Mouse (Mus musculus) heart, embryonic 11.5 days (tissue): ENCODE results near the gene Dscam. TPM values are rescaled to one million over a fixed set of nuclear protein-coding genes. Genes with fewer than 3 reads are reported as not detected.

Experiments
- ATAC-seq: fragments of 200-750 bp; cut with Nextera tagmentation; replicated peaks from 2 replicates; pipeline ENCODE4 v1.8.0; 2017; ENCODE audit warnings: moderate library complexity; ENCODE audit not compliant: insufficient number of reproducible peaks, low FRiP score, low TSS enrichment
- H3K27ac ChIP-seq: fragments of 300-500 bp; sonication (generic); 2 replicates; pipeline ENCODE4 v1.5.1; 2014; ENCODE audit warnings: mild to moderate bottlenecking, low read depth, low read length
- H3K27me3 ChIP-seq: fragments of 300-500 bp; sonication (generic); 2 replicates; pipeline ENCODE4 v1.6.1; 2014; ENCODE audit warnings: mild to moderate bottlenecking, low read length, mixed read lengths; ENCODE audit not compliant: control insufficient read depth, insufficient read depth
- H3K36me3 ChIP-seq: fragments of 300-500 bp; sonication (generic); 2 replicates; pipeline ENCODE4 v1.6.1; 2014; ENCODE audit warnings: mild to moderate bottlenecking, low read length, moderate library complexity, mixed read lengths; ENCODE audit not compliant: control insufficient read depth, insufficient read depth
- H3K4me1 ChIP-seq: fragments of 300-500 bp; sonication (generic); 2 replicates; pipeline ENCODE4 v1.6.1; 2014; ENCODE audit warnings: low read length; ENCODE audit not compliant: control insufficient read depth, insufficient read depth
- H3K4me2 ChIP-seq: fragments of 300-500 bp; sonication (generic); 2 replicates; pipeline ENCODE4 v1.6.1; 2014; ENCODE audit warnings: mild to moderate bottlenecking, moderate library complexity
- H3K4me3 ChIP-seq: fragments of 300-500 bp; sonication (generic); 2 replicates; pipeline ENCODE4 v1.5.1; 2014; ENCODE audit warnings: low read depth, low read length
- H3K9ac ChIP-seq: fragments of 300-500 bp; sonication (generic); 2 replicates; pipeline ENCODE4 v1.6.1; 2014; ENCODE audit warnings: mild to moderate bottlenecking, low read depth, low read length, moderate library complexity
- H3K9me3 ChIP-seq: fragments of 300-500 bp; sonication (generic); replicated peaks from 2 replicates; pipeline ENCODE4 v1.6.1; 2016; ENCODE audit warnings: low read length; ENCODE audit not compliant: control insufficient read depth
- WGBS: fragments of 180-500 bp; shearing (Covaris S2); extraction: QIAGEN DNeasy Blood & Tissue Kit; methylation state at CpG from one replicate; pipeline ENCODE4 v1.1.7; 2014; ENCODE audit not compliant: insufficient replicate concordance; 5-methylcytosine and 5-hydroxymethylcytosine counted together
- polyA plus RNA-seq: library from polyadenylated mRNA; unstranded; fragments of >200 nt; fragmentation: Nextera tagmentation; extraction: Ambion mirVana; gene quantifications from 2 replicates; pipeline ENCODE4 v1.2.1, GENCODE M21; 2014

Gene Dscam
- polyA plus RNA-seq, 1 experiment from 2014 or later: 0.10 TPM

DNA sequence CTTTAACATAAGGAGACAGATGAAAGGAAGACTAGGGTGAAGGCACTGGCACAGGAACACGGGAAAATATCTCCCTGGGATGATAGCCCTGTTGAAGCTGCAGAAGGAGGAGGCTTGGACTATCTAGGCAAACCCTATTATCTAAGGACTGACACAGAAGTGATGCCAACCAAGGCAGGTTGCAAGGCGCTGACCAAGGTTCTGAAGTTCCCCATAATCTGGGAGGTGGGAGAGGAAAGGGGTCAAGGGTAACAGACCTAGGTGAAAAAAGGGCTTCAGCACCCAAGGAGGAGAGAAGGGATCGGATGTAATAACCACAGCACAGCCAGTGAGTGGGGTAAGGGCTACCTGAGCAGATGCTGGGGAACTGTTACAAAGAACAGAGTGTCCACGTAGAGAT lies 458.6 kb downstream of the Dscam start:
- no peaks in the 10 kb centered on the region for H3K27me3 ChIP-seq
- no peak for ATAC-seq
- 30% methylated on average over 4 of the region's 4 CpGs for WGBS
- H3K4me1 ChIP-seq: no peaks in the 10 kb centered on the region
- H3K9ac ChIP-seq: no peak overlapping the region
- no peaks in the 10 kb centered on the region for H3K9me3 ChIP-seq
- no peaks in the 10 kb centered on the region for H3K36me3 ChIP-seq
- no peak overlapping the region for H3K27ac ChIP-seq
- H3K4me2 ChIP-seq: no peak overlapping the region
- no peak overlapping the region for H3K4me3 ChIP-seq

GRCm38 (mm10) chr16:96700551-96700950 lies 470.0 kb downstream of the Dscam start:
- WGBS: 73% methylated on average over 3 of the region's 3 CpGs
- H3K36me3 ChIP-seq: no peaks in the 10 kb centered on the region
- no peaks in the 10 kb centered on the region for H3K4me1 ChIP-seq
- H3K27ac ChIP-seq: no peak overlapping the region
- no peak for ATAC-seq
- no peak overlapping the region for H3K9ac ChIP-seq
- no peak overlapping the region for H3K4me2 ChIP-seq
- H3K9me3 ChIP-seq: no peaks in the 10 kb centered on the region
- H3K4me3 ChIP-seq: no peak overlapping the region
- no peaks in the 10 kb centered on the region for H3K27me3 ChIP-seq

DNA sequence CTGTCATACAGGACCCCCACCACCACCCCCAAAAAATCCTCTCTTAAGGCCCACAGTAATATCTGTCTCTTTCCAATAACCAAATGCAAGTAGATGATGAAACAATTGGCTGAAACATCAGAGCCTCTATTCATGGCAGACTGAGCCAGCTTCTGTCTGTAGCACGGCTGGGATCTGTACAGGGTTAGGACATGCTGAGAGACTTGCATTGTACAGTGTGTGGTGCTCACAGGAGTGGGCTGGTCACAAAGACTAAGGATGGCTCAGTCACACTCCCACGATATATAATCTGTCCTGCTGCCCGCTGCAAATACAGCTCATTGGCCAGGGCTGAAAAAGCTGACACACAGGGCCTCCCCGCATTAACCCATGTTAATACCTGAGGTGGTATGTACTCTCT lies 474.7 kb downstream of the Dscam start:
- no peak for ATAC-seq
- no peaks in the 10 kb centered on the region for H3K27me3 ChIP-seq
- H3K27ac ChIP-seq: no peak overlapping the region
- H3K36me3 ChIP-seq: no peaks in the 10 kb centered on the region
- 79% methylated on average over 4 of the region's 4 CpGs for WGBS
- H3K9me3 ChIP-seq: no peaks in the 10 kb centered on the region
- no peaks in the 10 kb centered on the region for H3K4me1 ChIP-seq
- H3K4me3 ChIP-seq: no peak overlapping the region
- H3K4me2 ChIP-seq: no peak overlapping the region
- no peak overlapping the region for H3K9ac ChIP-seq

DNA sequence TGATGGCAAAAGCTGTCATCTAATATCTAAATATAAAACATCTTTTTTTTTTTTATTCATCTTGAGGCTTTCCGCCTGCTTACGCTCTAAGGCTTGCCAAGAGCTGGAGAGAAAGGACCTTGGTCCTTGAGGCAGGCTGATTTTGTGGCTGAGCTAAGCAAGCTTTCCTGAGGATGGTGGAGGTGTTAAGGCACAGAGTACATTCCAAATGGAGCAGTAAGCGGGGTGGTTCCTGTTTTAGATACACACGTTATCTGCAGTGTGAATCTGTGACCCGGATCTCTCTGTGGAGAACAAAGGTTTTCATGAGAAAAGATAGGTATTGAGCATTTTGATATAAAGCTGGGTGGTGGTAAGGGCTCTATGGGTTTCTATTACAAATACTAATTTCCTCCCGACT lies 479.0 kb downstream of the Dscam start:
- Histone ChIP-seq H3K9ac (no peak overlapping the region), H3K9me3 (no peaks in the 10 kb centered on the region), H3K27me3 (no peaks in the 10 kb centered on the region), H3K4me2 (no peak overlapping the region), H3K4me1 (no peaks in the 10 kb centered on the region), H3K27ac (no peak overlapping the region), H3K4me3 (no peak overlapping the region), H3K36me3 (no peaks in the 10 kb centered on the region)
- ATAC-seq: no peak
- 76% methylated on average over 6 of the region's 6 CpGs for WGBS

DNA sequence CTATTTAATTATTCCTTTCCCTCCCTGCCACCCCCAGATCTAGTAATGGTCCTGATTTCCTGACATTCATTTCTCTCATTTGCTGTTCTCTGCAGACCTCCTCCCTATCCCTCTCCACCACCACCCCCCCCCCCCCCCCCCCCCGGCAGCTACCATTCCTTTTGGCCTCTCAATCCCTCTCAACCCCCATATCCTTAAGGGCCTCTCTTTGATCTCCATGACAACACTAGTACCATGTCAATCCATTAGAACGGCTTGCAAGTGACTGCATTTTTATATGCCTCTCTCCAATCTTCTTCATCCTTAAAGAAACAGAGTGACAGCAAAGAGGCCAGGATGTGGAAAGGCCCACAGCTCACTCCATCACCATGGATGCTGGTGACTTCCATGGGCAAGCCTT lies 480.5 kb downstream of the Dscam start:
- no peak for ATAC-seq
- H3K36me3 ChIP-seq: no peaks in the 10 kb centered on the region
- no peak overlapping the region for H3K9ac ChIP-seq
- no peak overlapping the region for H3K27ac ChIP-seq
- no peak overlapping the region for H3K4me3 ChIP-seq
- H3K4me1 ChIP-seq: no peaks in the 10 kb centered on the region
- H3K4me2 ChIP-seq: no peak overlapping the region
- 19% methylated on average over 1 of the region's 2 CpGs for WGBS
- no peaks in the 10 kb centered on the region for H3K9me3 ChIP-seq
- H3K27me3 ChIP-seq: no peaks in the 10 kb centered on the region

DNA sequence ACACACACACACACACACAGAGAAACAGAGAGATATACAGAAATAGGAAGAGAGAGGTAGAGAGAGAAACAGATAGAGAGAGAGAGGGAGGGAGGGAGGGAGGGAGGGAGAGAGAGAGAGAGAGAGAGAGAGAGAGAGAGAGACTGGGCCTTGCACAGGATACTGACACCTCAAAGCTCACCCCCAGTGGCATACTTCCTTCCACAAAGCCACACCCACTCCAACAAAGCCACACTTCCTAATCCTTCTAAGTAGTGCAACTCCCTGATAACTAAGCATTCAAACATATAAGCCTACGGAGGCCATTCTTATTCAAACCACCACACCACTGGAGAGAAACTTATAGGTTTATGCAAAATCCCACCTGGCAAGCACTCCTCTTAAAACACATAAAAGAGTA lies 481.1 kb downstream of the Dscam start:
- ATAC-seq: no peak
- Histone ChIP-seq H3K27me3 (no peaks in the 10 kb centered on the region), H3K9me3 (no peaks in the 10 kb centered on the region), H3K36me3 (no peaks in the 10 kb centered on the region), H3K9ac (no peak overlapping the region), H3K4me3 (no peak overlapping the region), H3K4me1 (no peaks in the 10 kb centered on the region), H3K27ac (no peak overlapping the region), H3K4me2 (no peak overlapping the region)
- 41% methylated on average over 1 of the region's 1 CpGs for WGBS

GRCm38 (mm10) chr16:96685065-96685464 lies 485.5 kb downstream of the Dscam start:
- no peaks in the 10 kb centered on the region for H3K27me3 ChIP-seq
- H3K9me3 ChIP-seq: no peaks in the 10 kb centered on the region
- no peaks in the 10 kb centered on the region for H3K36me3 ChIP-seq
- no peak overlapping the region for H3K4me2 ChIP-seq
- no peak overlapping the region for H3K9ac ChIP-seq
- no peak overlapping the region for H3K27ac ChIP-seq
- no peak for ATAC-seq
- no peaks in the 10 kb centered on the region for H3K4me1 ChIP-seq
- 86% methylated on average over 14 of the region's 14 CpGs for WGBS
- no peak overlapping the region for H3K4me3 ChIP-seq

DNA sequence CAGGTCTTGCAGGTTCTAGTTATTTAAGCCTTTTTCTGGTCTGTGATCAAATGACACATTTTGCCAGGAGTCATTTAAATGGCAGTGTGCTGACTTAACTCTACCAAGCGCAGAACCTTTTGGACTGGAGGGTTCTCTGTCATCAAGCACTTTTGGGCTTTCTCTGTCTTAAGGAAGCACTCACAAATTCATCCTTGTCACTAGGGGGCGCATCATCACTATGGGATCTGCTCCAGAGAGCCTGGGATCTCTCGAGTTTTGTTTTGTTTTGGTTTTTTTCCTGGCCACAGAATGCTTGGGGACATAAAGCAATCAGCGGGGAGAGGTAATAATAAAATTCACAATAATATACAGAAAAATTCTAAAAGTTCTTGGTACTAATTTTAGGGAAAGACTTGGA lies 486.0 kb downstream of the Dscam start:
- Histone ChIP-seq H3K4me1 (no peaks in the 10 kb centered on the region), H3K27me3 (no peaks in the 10 kb centered on the region)
- WGBS: 15% methylated on average over 4 of the region's 4 CpGs

GRCm38 (mm10) chr16:96682289-96682972 lies 488.1 kb downstream of the Dscam start:
- WGBS: 60% methylated on average over 5 of the region's 5 CpGs
- no peak overlapping the region for H3K4me3 ChIP-seq
- no peaks in the 10 kb centered on the region for H3K9me3 ChIP-seq
- no peak overlapping the region for H3K27ac ChIP-seq
- peaks cover 1% of the 10 kb centered on the region; the same call in 1 of the 2 replicates for H3K4me1 ChIP-seq
- H3K4me2 ChIP-seq: no peak overlapping the region
- H3K36me3 ChIP-seq: no peaks in the 10 kb centered on the region
- H3K27me3 ChIP-seq: no peaks in the 10 kb centered on the region
- ATAC-seq: no peak
- no peak overlapping the region for H3K9ac ChIP-seq

More for the DNA sequence above, 486.0 kb downstream of the Dscam start:
- Histone ChIP-seq H3K36me3 (no peaks in the 10 kb centered on the region), H3K9ac (no peak overlapping the region), H3K27ac (no peak overlapping the region), H3K4me2 (no peak overlapping the region), H3K9me3 (no peaks in the 10 kb centered on the region), H3K4me3 (no peak overlapping the region)
- no peak for ATAC-seq
